Mouse (Mus musculus) liver, embryonic 15.5 days (tissue): ENCODE results near the gene Tll2. TPM values are rescaled to one million over a fixed set of nuclear protein-coding genes. Genes with fewer than 3 reads are reported as not detected.

Experiments used
- ATAC-seq: fragments of 200-750 bp; cut with Nextera tagmentation; 2 replicates; pipeline ENCODE4 v1.8.0; 2017; ENCODE audit warnings: moderate number of reproducible peaks, mild to moderate bottlenecking, moderate library complexity; ENCODE audit not compliant: insufficient read depth
- H3K27ac ChIP-seq: fragments of 300-500 bp; sonication (generic); replicated peaks from 2 replicates; pipeline ENCODE4 v1.5.1; 2015; ENCODE audit warnings: mild to moderate bottlenecking, inconsistent platforms
- H3K27me3 ChIP-seq: fragments of 300-500 bp; sonication (generic); 2 replicates; pipeline ENCODE4 v1.6.1; 2015; ENCODE audit warnings: mild to moderate bottlenecking, inconsistent platforms
- H3K36me3 ChIP-seq: fragments of 300-500 bp; sonication (generic); replicated peaks from 2 replicates; pipeline ENCODE4 v1.6.1; 2015; ENCODE audit warnings: moderate library complexity, mild to moderate bottlenecking, inconsistent platforms
- H3K4me1 ChIP-seq: fragments of 300-500 bp; sonication (generic); replicated peaks from 2 replicates; pipeline ENCODE4 v1.6.1; 2015; ENCODE audit warnings: inconsistent platforms
- H3K4me2 ChIP-seq: fragments of 300-500 bp; sonication (generic); 2 replicates; pipeline ENCODE4 v1.6.1; 2015; ENCODE audit warnings: moderate library complexity, mild to moderate bottlenecking, inconsistent platforms
- H3K4me3 ChIP-seq: fragments of 300-500 bp; sonication (generic); replicated peaks from 2 replicates; pipeline ENCODE4 v1.5.1; 2015; ENCODE audit warnings: mild to moderate bottlenecking, inconsistent platforms
- H3K9ac ChIP-seq: fragments of 300-500 bp; sonication (generic); 2 replicates; pipeline ENCODE4 v1.6.1; 2015; ENCODE audit warnings: moderate library complexity, mild to moderate bottlenecking, inconsistent platforms
- H3K9me3 ChIP-seq: fragments of 300-500 bp; sonication (generic); replicated peaks from 2 replicates; pipeline ENCODE4 v1.6.1; 2016; ENCODE audit warnings: inconsistent platforms
- WGBS: fragments of 180-500 bp; shearing (Covaris S2); methylation state at CpG from one replicate; pipeline ENCODE4 v1.1.7; 2015; ENCODE audit warnings: mixed read lengths; ENCODE audit not compliant: insufficient replicate concordance; 5-methylcytosine and 5-hydroxymethylcytosine counted together
- polyA plus RNA-seq: library from polyadenylated mRNA; unstranded; fragments of >200 nt; fragmentation: Nextera tagmentation; extraction: Ambion mirVana; gene quantifications from 2 replicates; pipeline ENCODE4 v1.2.1, GENCODE M21; 2015

Gene Tll2
- polyA plus RNA-seq: not detected in 2 replicates

GRCm38 (mm10) chr19:41206811-41207344 lies at the start of gene Tll2:
Gene Tll2 (minus strand): TSS chr19:41206835.
- Histone ChIP-seq H3K9ac (no peak within 1 kb of the TSS), H3K9me3 (no peaks in the 10 kb centered on the region), H3K4me3 (peak within 1 kb of the TSS; percentile 25; the same call in 1 of the 2 replicates), H3K27ac (no peak within 1 kb of the TSS), H3K4me1 (peaks cover 8% of the 10 kb centered on the region; the same call in 1 of the 2 replicates), H3K4me2 (peak within 1 kb of the TSS; percentile 56), H3K27me3 (peaks cover 68% of the 10 kb centered on the region), H3K36me3 (peaks cover 6% of the 10 kb centered on the region; the same call in 1 of the 2 replicates)
- 2% methylated on average over 32 of the region's 32 CpGs for WGBS
- no peak for ATAC-seq

- Histone ChIP-seq H3K9ac (no peak overlapping the region), H3K9me3 (no peaks in the 10 kb centered on the region), H3K36me3 (peaks cover 17% of the 10 kb centered on the region), H3K4me2 (no peak overlapping the region), H3K27ac (no peak overlapping the region), H3K27me3 (no peaks in the 10 kb centered on the region), H3K4me1 (peaks cover 12% of the 10 kb centered on the region), H3K4me3 (no peak overlapping the region)
- ATAC-seq: no peak
- WGBS: 71% methylated on average over 5 of the region's 5 CpGs
Measured at GRCm38 (mm10) chr19:41254584-41254983, 47.9 kb upstream of the Tll2 start.

GRCm38 (mm10) chr19:41248968-41249367 lies 42.3 kb upstream of the Tll2 start:
- Histone ChIP-seq H3K4me1 (no peaks in the 10 kb centered on the region), H3K9ac (no peak overlapping the region), H3K4me2 (no peak overlapping the region), H3K27me3 (no peaks in the 10 kb centered on the region), H3K27ac (no peak overlapping the region), H3K4me3 (no peak overlapping the region), H3K9me3 (no peaks in the 10 kb centered on the region), H3K36me3 (peaks cover 36% of the 10 kb centered on the region)
- ATAC-seq: no peak
- WGBS: 65% methylated on average over 4 of the region's 4 CpGs

GRCm38 (mm10) chr19:41248271-41248670 lies 41.6 kb upstream of the Tll2 start:
- no peak for ATAC-seq
- no peak overlapping the region for H3K4me2 ChIP-seq
- no peaks in the 10 kb centered on the region for H3K9me3 ChIP-seq
- H3K4me3 ChIP-seq: no peak overlapping the region
- WGBS: 81% methylated on average over 3 of the region's 3 CpGs
- H3K27ac ChIP-seq: no peak overlapping the region
- no peaks in the 10 kb centered on the region for H3K4me1 ChIP-seq
- H3K27me3 ChIP-seq: no peaks in the 10 kb centered on the region
- peaks cover 34% of the 10 kb centered on the region for H3K36me3 ChIP-seq
- H3K9ac ChIP-seq: no peak overlapping the region

- H3K4me3 ChIP-seq: no peak overlapping the region
- H3K27me3 ChIP-seq: no peaks in the 10 kb centered on the region
- H3K36me3 ChIP-seq: peaks cover 48% of the 10 kb centered on the region
- WGBS: 66% methylated on average over 4 of the region's 4 CpGs
- no peak overlapping the region for H3K4me2 ChIP-seq
- no peaks in the 10 kb centered on the region for H3K9me3 ChIP-seq
- H3K4me1 ChIP-seq: no peaks in the 10 kb centered on the region
- H3K9ac ChIP-seq: no peak overlapping the region
- H3K27ac ChIP-seq: no peak overlapping the region
- no peak for ATAC-seq
Measured at GRCm38 (mm10) chr19:41246271-41246670, 39.6 kb upstream of the Tll2 start.

GRCm38 (mm10) chr19:41244581-41244980 lies 37.9 kb upstream of the Tll2 start:
- Histone ChIP-seq H3K36me3 (peaks cover 56% of the 10 kb centered on the region), H3K4me1 (no peaks in the 10 kb centered on the region), H3K4me3 (no peak overlapping the region), H3K27me3 (no peaks in the 10 kb centered on the region), H3K27ac (no peak overlapping the region), H3K4me2 (no peak overlapping the region), H3K9ac (no peak overlapping the region), H3K9me3 (no peaks in the 10 kb centered on the region)
- ATAC-seq: no peak
- WGBS: 58% methylated on average over 6 of the region's 6 CpGs

- Histone ChIP-seq H3K4me1 (no peaks in the 10 kb centered on the region), H3K36me3 (peaks cover 64% of the 10 kb centered on the region), H3K9me3 (no peaks in the 10 kb centered on the region), H3K9ac (no peak overlapping the region), H3K4me2 (no peak overlapping the region), H3K27ac (no peak overlapping the region), H3K27me3 (no peaks in the 10 kb centered on the region), H3K4me3 (no peak overlapping the region)
- no peak for ATAC-seq
- WGBS: 71% methylated on average over 5 of the region's 5 CpGs
Measured at GRCm38 (mm10) chr19:41241997-41242396, 35.4 kb upstream of the Tll2 start.

- no peaks in the 10 kb centered on the region for H3K9me3 ChIP-seq
- H3K9ac ChIP-seq: no peak overlapping the region
- no peak for ATAC-seq
- WGBS: 74% methylated on average over 4 of the region's 4 CpGs
- no peak overlapping the region for H3K4me3 ChIP-seq
- H3K27ac ChIP-seq: no peak overlapping the region
- no peaks in the 10 kb centered on the region for H3K27me3 ChIP-seq
- H3K4me1 ChIP-seq: no peaks in the 10 kb centered on the region
- H3K36me3 ChIP-seq: peaks cover 75% of the 10 kb centered on the region
- H3K4me2 ChIP-seq: no peak overlapping the region
Measured at GRCm38 (mm10) chr19:41233698-41234097, 27.1 kb upstream of the Tll2 start.

GRCm38 (mm10) chr19:41208326-41208725 lies 1.7 kb upstream of the Tll2 start:
- H3K4me1 ChIP-seq: peaks cover 8% of the 10 kb centered on the region; the same call in 1 of the 2 replicates
- no peak overlapping the region for H3K9ac ChIP-seq
- peaks cover 7% of the 10 kb centered on the region; the same call in 1 of the 2 replicates for H3K36me3 ChIP-seq
- no peak overlapping the region for H3K4me3 ChIP-seq
- peaks cover 58% of the 10 kb centered on the region for H3K27me3 ChIP-seq
- no peak overlapping the region for H3K27ac ChIP-seq
- no peak overlapping the region for H3K4me2 ChIP-seq
- no peak for ATAC-seq
- no peaks in the 10 kb centered on the region for H3K9me3 ChIP-seq
- WGBS: 16% methylated on average over 7 of the region's 7 CpGs

GRCm38 (mm10) chr19:41206041-41206810 lies 409 bp downstream of the Tll2 start:
- Histone ChIP-seq H3K4me2 (peak overlapping the region; percentile 56), H3K36me3 (peaks cover 4% of the 10 kb centered on the region; the same call in 1 of the 2 replicates), H3K4me3 (peak overlapping the region; percentile 25; the same call in 1 of the 2 replicates), H3K4me1 (peaks cover 8% of the 10 kb centered on the region; the same call in 1 of the 2 replicates), H3K27ac (no peak overlapping the region), H3K27me3 (peaks cover 68% of the 10 kb centered on the region), H3K9ac (no peak overlapping the region), H3K9me3 (no peaks in the 10 kb centered on the region)
- ATAC-seq: no peak
- 2% methylated on average over 46 of the region's 46 CpGs for WGBS

GRCm38 (mm10) chr19:41204159-41205081 lies 2.2 kb downstream of the Tll2 start:
- Histone ChIP-seq H3K4me3 (no peak overlapping the region), H3K27ac (no peak overlapping the region), H3K4me2 (no peak overlapping the region), H3K4me1 (peaks cover 8% of the 10 kb centered on the region; the same call in 1 of the 2 replicates), H3K9me3 (no peaks in the 10 kb centered on the region), H3K36me3 (no peaks in the 10 kb centered on the region), H3K9ac (no peak overlapping the region), H3K27me3 (peaks cover 65% of the 10 kb centered on the region)
- 50% methylated on average over 11 of the region's 11 CpGs for WGBS
- ATAC-seq: no peak
